Mouse (Mus musculus) T-cell, adult 2 months (primary cell): ENCODE results near the gene Ccdc15.
"Not testable (repeated sequence)": the region's sequence is repeated elsewhere in the genome, so short reads cannot be mapped to it uniquely, and the experiment has no call there.

Experiments
- DNase-seq: peaks from one replicate; pipeline ENCODE4 v3.0.0; 2022; ENCODE audit warnings: low spot score

Gene Ccdc15

GRCm38 (mm10) chr9:37349050-37349449 is 818 bp upstream of the Ccdc15 start:
- DNase-seq, result no peak

GRCm38 (mm10) chr9:37347184-37347987 is 846 bp downstream of the Ccdc15 start:
- DNase-seq, result no peak

DNA sequence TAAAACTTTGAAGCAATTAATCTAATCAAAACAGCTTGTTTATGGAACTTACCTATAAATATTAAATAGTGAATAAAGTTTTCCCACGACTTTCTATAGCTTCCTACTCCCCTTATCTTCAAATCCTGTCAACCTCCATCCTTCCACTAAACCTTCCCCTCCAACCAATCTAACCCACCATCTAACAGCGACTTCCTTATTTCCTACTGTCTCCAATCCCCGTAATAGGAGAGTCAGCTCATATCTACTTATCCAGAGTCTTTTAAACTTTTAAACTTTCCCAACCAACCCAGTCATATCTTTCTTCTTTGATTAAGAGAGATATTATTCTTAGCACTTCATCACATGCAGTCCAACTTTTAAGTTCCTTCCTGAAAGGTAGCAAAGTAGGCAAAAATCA is 2.8 kb downstream of the Ccdc15 start:
- no peak for DNase-seq

- no peak for DNase-seq
These were observed 18.8 kb downstream of the Ccdc15 start for GRCm38 (mm10) chr9:37329456-37329855.

DNA sequence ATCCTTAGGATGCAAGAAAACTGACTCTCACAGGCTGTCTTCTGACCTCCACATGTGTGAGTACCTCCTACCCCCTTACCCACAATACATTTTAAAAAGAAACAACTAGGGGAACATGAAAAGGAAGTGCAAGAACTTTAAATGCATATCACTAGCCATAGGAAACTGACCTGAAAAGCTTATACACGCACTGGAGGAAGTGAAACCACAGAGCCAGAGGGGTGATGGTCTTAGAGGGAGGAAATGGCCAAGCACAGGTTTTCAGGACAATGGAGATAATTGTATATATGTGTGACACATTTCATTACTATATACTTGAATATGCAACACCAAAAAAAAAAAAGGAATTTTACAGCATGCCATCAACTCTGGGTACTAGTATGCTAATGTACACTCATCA is 46.5 kb downstream of the Ccdc15 start:
- DNase-seq, result no peak

DNA sequence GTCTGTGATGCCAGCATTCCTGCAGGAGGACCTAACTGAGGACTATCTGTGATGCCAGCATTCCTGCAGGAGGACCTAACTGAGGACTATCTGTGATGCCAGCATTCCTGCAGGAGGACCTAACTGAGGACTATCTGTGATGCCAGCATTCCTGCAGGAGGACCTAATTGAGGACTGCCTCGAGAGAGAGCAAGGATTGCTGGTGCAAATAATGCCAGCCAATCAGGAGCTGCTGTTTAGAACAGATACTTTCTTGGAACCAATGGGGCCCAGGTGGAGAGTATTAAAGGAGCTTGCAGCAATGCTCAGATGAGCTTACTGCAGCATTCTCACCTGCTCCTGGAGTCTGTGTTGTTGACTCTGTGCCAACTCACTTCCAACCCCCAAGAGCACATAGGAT is 47.7 kb downstream of the Ccdc15 start:
- not testable (repeated sequence) for DNase-seq

GRCm38 (mm10) chr9:37295586-37295985 is 52.6 kb downstream of the Ccdc15 start:
- no peak for DNase-seq

GRCm38 (mm10) chr9:37266622-37267021 is 81.6 kb downstream of the Ccdc15 start:
- no peak for DNase-seq

- DNase-seq, result peak; percentile 49
These were observed 92.4 kb downstream of the Ccdc15 start for GRCm38 (mm10) chr9:37255889-37256225.

DNA sequence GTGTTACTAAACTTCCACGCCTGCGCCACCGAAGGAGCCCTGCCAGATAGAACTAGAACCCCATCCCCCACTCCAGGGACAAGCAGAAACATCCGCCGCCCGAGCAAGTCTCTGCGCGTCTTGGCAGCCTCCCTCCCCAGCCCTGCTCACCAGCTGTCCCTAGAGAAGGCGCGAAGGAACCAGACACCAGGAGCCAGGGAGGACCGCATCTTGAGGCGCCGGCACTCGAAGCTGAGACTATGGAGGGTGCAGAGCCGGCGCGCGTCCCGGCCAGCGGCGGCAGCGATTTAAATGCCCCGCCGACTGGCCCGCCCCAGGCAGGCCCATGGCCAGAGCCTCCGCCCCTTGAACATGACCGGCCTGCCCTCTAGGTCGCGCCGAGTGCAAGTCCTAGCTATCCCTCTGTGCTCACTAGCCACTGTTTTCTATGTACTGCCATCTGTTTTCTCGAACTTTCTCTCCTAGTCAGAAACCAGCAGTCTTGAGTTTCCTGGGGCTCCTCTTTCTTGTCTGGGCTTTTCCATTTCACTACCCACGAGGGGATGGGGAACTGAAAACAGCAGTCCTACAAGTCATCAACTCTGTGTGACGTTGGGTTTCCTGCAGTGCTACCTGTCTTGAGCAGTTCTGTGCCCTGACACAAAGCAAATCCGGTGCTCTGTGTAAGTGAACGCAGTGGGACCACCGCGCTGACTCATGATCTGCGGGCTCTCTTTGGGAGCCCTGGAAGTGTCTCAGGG is 92.9 kb downstream of the Ccdc15 start, which contains the start of gene Slc37a2:
Gene Slc37a2, minus strand, starts transcription at position 590 of the 740 bp plus-strand sequence.
- DNase-seq, result peak; percentile 54

GRCm38 (mm10) chr9:37254531-37255110 is 93.6 kb downstream of the Ccdc15 start:
- DNase-seq, result no peak

GRCm38 (mm10) chr9:37250631-37251030 is 97.6 kb downstream of the Ccdc15 start:
- no peak for DNase-seq

GRCm38 (mm10) chr9:37249976-37250375 is 98.3 kb downstream of the Ccdc15 start:
- DNase-seq, result no peak

GRCm38 (mm10) chr9:37248381-37248906 is 99.8 kb downstream of the Ccdc15 start:
- no peak for DNase-seq

DNA sequence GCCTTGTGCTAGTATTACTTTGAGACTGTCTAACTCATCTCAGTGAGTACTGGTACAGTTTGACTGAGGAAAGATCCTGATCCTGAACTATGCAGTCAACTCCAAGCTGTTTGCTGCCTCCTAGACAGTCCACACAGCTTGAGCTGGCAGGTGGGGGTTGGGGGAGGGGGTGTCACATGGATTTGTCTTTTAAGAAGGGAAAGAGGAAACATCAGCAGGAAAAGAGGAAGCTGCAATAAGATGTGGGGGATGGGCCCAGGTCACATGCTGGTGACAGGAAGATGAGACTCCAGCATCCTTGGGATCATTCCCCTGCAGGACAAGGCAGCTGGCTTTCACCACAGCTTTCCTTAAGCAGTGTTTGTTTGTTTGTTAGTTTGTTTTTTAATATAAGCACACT is 100.8 kb downstream of the Ccdc15 start:
- DNase-seq, result no peak

DNA sequence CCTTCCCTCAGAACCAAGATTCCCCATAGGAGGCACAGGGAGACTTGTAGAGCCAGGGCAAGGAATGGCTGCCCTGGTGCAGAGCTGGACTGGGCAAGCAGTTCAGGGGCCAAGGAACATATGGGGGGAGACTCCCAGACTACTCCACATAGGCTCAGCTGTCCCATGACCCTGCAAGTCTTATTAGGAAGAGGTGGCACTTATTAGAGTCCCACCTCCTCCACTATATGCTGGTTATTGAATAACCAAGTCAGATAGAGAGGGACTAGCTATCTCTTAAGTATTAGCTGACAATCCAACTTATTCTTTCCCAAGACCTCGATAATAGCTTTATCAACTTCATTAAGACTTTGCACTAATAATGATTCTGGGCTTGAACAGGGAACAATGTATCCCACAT is 102.4 kb downstream of the Ccdc15 start:
- no peak for DNase-seq

GRCm38 (mm10) chr9:37245404-37245803 is 102.8 kb downstream of the Ccdc15 start:
- no peak for DNase-seq

GRCm38 (mm10) chr9:37244600-37244999 is 103.6 kb downstream of the Ccdc15 start:
- no peak for DNase-seq

- no peak for DNase-seq
These were observed 105.5 kb downstream of the Ccdc15 start for GRCm38 (mm10) chr9:37242764-37243163.

DNA sequence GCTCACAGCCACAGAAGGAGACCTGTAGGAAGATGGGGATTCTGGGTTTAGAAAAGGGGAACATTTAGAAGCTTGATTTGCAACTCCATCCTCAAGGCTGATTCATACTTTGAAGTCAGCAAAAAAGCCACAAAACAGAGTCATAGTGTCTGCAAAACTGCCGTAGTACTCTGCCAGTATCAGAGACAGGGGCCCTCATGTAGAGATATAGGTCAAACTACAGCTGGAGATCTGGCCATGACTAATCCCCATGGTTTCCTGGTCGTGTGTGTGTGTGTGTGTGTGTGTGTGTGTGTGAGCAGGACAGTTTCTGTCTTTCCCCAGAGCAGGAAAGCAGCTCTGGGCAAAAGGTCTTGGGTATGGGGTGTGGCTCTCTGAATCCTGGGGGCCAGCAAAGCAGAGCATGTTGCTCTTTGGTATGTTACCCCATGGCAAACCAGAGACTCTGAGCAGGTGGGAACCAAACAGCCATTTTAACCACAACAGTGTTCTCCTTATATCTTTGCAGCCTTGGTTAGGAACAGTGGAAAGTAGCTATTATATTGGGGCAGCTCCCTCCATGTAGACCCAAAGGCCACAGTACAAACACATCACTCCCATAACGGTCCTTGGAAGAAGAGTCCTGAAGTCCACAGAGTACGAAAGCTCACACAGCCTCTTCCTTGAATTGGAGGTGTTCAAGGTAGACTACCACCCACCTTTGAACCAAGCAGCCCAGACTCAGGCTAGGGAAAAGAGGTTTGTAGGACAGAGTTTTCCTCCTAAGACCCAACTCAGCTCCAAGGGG is 112.1 kb downstream of the Ccdc15 start:
- DNase-seq, result no peak

DNA sequence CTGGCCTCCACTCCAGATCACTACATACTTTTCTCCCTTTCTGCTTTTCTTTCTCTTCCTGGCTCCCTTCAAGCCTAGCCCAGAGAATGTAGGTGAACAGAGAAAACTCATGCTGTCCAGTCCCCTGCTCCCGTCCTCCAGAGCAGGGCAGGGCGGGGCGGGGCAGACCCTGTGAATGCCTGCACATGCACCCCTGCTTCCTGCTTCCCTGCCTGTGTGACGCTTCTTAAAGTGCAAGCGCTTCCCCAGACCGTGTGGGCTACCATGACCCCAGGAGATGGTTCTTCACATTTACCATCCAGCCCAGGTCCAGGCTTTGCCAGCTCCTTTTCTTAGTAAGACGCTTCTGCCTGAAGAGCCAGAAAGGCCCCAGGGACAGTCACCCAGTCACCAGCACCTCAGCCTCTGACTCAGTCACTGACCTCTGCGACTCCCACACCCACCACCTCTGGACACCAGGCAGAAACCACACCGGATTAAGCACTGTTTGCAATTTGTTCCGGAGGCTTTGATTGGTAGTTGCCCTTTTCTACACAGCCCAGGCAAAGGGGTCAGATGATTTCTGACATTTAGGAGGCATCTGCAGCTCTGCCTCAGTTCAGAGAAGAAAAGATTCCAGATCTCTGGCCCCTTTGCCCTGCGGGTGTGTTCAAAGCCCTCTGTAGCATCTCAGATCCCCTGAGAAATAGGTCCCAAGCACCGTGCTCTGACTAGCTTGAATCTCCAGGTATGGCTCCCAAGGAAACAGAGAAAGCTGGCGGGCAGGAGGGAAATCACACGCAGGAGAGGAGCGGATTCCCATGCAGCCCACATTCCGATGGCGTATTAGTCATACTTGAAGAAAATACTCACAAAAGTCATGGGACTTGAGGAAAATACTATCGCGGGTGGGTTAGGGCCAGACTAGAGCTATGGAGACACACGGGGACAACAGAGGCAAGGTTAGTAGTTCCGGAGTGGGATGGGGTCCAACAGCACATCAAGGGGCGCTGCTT is 115.7 kb downstream of the Ccdc15 start:
- DNase-seq, result no peak
